Mouse (Mus musculus): Measurements from ENCODE around the gene Galnt10. TPM values are rescaled to one million over a fixed set of nuclear protein-coding genes. Genes with fewer than 3 reads are reported as not detected.

Gene Galnt10
- total RNA-seq, 2 experiments from 2014 or later: 44.5 to 46.2 TPM

DNA sequence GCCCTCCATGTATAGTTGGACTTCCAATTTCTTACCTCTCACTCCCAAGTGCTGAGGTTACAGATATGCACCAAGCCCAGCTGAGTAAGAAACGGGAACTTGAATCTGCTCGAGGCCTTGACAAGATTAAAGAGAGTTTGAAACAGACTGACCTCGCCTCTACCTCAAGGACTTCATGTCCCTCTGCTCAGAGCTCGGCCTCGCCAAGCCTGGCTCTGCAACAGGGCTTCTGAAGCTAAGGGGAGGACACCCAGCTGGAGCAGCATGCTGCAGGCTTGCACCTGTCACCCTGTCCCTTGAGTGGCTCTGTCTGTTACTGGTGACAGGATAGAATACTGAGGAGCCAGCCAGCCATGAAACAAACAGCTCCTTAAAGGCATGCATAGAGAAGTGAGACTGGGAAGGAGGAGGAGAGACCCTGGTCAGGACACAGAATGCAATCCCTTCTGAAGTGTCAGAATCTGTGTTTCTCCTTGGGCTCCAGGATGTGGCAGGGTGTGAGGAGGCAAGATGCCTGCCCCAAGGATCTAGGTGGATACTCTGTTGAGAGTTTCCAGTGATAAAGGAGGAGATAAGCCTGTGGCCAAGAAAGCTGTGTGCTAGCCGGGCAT lies 11.2 kb upstream of the Galnt10 start:
- no peak for DNase-seq (ENCODE audit: low spot score in 2 of 2)

DNA sequence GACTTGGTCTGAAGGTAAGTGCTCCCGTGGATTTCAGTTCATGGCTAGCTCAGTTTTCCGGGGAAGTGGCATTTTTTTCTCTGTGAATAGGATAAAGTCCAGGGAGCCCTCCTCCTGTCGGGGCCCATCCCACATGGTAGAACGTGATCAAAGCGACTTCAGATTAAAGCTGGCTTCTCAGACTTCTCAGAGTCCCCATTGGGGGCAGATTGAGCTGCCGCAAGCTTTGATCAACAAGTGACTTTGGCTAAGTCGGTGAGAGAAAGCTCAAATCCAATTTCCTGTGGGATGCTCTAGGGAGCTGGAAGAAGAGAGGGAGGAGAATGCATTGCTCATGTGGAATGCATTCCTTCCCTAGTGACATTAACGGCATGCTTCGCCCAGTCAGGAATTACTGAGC lies 10.1 kb upstream of the Galnt10 start:
- DNase-seq (ENCODE audit: low spot score in 2 of 2): no peak

DNA sequence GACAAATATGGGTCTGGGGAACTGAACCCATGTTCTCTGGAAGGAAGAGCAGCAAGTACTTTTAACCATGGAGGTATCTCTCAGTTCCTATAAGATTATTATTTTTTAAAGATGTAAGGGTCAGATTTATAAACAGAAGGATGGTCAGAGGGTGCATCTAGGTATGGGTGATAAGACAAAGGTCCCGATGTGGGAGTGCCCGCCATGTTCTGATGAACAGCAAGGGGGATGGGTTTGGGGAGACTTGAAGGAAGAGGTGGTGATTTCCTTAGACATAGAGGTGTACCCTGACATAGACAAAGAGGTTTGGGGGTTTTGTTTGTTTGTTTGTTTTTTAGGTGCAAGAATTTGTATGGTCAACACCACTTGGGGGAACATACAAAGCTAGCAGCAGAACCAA lies 1.6 kb upstream of the Galnt10 start:
- no peak for DNase-seq (ENCODE audit: low spot score in 2 of 2)

DNA sequence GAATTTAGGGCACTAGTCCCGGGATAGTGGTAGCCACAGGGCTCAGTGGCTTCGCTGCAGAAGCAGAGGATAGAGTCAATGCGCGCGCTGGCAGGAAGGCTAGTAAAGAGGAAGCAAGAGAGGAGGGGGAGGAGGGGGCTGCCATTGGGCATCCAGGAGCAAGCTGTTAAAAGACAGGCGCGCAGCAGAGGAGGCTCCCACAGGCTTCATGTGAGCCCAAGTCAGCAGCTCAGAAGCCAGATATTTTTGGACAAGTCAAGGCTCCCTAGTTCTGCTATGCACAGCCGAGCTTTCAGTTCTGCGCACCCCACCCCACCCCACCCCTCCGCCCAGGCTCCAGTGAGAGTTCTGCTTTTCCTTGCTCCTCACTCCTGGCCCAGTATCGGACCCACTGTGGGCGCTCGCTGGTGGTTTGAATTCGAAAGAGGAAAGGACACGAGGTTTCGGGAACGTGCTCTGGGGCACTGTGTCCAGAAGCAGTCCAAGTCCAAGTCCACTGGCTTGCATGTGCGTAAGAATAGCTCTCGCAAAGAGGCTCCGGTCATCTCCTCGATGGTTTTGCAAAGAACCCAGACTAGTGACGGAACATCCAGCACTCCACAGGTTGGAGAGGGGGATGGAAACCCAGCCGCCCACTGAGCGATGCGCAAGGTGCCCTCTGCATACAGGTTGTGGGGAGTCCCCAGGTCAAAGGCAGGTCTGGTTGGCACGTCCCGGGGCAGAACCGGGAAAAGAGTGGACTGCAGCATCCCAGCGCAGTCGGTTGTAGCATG lies 811 bp upstream of the Galnt10 start:
- no peak for DNase-seq (ENCODE audit: low spot score in 2 of 2)

DNA sequence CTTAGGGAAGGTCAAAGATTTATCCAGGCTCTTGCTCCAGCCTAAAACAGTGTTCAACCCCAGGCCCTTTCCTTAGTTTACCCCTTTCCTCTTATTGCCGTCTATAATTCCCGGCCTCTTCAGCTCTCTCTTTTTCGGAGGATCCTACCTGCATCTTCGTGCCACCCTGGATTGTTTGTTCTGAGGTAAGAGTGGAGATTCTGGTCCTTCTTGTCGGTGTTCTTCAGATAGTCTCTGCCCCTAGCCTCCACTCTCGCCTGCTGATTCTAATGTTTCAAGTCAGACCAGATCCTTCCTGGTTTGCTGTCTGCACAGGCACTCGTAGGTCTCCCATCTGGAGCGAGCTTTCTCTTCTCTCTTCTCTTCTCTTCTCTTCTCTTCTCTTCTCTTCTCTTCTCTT lies 605 bp downstream of the Galnt10 start:
- no peak for DNase-seq (ENCODE audit: low spot score in 2 of 2)

DNA sequence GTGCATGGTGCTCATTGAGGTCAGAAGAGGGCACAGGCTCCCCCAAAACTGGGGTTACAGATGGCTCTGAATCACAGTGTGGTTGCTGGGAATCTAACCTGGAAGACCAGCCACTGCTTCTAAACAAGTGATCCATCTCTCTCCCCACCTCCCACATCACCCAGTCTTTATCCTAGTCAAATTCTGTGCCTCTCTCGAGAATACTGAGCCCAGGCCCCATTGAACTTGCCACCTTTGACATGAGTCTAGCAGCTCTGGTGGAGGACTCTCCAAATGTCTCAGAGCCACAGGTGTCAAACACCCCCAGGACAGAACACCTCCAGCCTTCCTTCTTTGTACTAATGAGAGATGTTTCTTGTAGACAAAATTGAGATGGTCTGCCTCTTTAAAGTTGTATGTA lies 1.2 kb downstream of the Galnt10 start:
- no peak for DNase-seq (ENCODE audit: low spot score in 2 of 2)

DNA sequence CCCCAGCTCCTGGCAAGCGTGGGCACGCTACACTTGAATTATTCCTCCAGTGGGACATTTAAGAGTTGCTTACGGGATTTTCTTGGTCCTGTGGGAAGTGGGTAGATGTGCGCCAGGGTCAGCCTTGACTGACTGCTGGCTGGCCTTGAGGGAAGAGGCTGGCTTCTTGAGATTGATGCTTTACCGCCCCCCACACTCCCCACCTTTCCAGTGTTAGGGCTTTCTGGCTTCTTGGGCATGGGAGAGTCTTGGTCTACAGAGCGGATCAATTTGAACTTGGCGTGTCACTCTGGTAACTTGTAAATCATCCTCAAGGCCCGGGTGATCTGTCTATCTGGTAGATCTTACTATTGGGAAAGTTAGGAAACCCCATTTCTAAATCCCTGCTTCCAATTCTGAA lies 1.7 kb downstream of the Galnt10 start:
- no peak for DNase-seq (ENCODE audit: low spot score in 2 of 2)

DNA sequence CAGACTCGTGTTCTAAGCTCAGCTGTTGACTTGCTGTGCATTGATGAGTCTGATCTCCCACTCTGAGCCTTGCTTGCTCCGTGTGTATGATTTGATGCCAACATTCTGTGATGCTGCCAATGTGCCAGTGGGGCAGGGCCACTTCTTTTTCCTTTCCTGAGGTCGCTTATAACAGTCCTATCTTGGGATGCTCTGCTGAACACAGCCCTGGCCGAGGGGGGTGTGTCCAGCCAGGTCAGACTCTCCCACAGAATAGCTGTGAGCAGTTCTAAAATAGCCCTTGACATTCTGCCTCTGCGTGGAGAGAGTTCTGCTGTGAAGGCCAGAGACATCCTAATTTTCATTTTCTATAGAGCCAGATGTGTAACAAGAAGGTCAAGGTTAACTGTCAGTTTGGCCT lies 2.2 kb downstream of the Galnt10 start:
- no peak for DNase-seq (ENCODE audit: low spot score in 2 of 2)

DNA sequence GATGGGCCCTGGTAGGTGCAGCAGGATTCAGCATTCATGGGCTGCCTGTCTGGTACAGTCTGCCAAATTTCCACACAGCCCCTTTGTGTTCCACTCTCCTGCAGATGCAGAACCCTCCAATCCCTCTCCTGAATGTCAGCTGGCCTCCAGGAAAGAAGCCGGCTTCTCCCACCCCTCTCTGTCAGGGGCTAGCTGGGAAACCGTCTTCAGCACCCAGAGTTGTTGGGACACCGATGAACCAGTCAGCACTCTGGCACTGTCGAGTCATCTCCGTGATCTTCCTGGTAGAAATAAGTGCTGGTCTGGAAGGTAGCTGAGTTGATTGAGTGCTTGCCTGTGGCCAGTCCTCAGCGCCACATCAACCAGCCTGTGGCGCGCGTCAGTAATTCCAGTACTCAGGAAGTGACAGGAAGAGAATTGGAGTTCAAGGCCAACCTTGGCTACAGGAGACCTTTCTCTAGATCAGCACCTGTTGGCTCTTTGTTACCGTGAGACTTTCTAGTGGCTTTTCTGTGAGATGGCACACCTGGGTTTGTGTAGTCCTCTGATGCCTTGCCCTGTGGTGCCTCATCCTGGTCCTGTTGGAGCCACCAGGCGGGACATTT lies 3.1 kb downstream of the Galnt10 start:
- no peak for DNase-seq (ENCODE audit: low spot score in 2 of 2)

DNA sequence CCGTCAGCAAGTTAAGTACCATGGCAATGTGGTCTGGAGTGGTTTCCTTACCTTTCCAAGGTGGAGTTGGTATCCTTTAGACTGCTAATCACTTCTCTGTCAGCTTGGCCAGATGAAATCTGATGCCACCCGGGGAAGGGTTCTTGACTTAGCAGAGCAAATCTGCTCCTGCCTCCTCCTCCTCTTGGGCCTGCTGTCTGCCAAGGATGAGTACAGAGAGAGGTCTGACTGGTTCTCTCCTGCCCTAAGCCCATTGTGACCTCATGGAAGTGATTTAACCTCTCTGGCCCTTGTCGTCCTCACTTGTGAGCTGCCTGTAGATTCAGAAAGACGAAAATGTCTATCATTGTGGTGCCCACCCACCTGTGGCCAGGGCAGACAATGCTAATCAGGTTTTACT lies 4.0 kb downstream of the Galnt10 start:
- no peak for DNase-seq (ENCODE audit: low spot score in 2 of 2)

DNA sequence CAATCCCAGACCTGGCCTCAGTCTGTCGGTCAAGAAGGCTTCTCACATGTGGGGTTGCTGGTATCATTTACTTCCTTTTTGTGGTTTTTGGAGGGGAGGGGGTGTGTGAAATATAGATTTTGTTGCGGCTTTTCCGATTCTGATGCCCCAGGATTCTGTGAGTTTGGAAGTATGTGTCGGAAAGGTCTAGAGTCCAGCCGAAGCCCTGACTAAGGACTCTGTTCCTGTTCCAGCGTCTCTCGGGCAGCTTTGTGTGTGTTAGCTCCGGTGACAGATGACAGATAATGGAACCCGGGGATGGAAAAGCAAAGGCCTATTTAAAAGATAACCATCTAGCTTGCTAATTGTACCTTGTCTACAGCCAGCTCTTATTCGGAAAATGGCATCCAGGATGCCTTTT lies 4.4 kb downstream of the Galnt10 start:
- DNase-seq (ENCODE audit: low spot score in 2 of 2): no peak

DNA sequence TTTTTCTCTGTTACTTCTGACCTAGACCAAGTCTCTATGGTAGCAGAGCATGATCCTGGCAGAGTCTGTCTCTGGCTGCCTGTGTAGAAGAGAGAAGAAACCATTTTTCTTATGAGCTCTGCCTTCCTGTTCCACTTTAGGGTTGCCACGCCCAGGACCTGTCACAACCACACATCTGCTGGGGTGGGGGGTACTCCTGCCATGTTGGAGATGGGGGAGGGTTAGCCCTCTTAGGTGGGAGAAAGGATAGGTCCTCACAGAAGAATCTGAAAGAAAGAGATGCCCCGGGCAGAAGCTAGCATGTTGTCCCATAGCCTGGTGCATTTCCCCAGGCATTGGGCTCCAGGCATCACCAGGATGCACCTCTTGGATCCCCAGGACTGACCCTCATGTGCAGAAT lies 5.6 kb downstream of the Galnt10 start:
- no peak for DNase-seq (ENCODE audit: low spot score in 2 of 2)

DNA sequence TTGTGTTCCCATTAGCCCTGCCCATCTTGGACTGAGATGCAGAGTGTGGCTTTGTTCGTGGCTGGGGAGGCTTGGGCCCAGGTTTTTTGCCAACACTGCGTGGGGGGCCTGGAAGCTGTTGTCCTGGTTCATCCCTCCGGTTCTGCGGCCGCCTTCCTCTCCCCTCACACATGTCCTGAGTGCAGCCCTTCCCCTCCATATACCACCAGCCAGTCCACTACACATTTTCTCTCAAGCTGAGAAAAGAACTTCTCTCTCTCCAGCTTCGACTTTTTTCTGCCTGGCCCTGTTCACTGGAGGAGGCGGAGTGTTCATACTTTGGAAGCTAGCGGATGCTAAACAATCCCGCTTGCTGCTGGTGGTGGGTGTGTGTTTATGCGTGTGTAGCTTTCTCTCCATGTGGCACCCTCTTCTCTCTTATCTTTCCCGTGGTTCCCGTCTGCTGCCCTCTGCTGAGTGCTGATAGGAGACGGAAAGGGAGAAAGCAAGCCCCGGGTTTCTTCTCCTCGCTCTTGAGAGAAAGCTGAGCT lies 6.1 kb downstream of the Galnt10 start:
- DNase-seq (ENCODE audit: low spot score in 2 of 2): no peak

DNA sequence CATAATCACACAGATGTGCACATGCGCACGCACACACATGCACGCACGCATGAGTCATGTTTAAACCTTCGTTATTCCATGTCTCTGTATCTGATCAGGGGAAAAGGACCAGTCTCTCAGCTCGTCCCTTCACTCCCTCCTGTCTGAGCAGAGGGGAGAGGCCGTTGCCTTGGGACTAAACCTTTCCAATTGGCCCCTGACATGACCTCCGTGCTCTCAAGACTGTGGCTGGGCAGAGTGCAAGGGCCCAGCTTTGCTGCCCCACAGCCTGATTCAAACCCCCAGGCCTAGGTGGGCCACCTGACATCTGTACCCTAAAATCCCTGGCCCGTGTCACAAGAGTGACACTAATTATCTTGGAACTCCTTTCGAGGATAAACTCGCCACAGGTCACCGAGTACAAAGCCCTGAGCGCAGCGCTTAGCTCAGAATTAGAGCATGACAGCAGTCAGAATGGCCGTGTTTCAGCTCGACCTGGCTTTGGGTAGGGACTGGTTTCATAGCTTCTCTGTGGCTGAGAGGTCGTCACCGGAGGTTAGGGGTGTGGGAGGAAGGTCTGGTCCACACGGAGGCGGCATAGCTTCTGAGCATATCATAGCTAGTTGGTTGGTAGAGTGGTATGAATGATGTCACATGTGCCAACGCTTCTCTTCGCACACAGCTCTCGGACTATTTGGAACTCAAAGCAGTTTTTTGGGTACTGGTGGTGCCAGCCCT lies 7.1 kb downstream of the Galnt10 start:
- DNase-seq (ENCODE audit: low spot score in 2 of 2): no peak

DNA sequence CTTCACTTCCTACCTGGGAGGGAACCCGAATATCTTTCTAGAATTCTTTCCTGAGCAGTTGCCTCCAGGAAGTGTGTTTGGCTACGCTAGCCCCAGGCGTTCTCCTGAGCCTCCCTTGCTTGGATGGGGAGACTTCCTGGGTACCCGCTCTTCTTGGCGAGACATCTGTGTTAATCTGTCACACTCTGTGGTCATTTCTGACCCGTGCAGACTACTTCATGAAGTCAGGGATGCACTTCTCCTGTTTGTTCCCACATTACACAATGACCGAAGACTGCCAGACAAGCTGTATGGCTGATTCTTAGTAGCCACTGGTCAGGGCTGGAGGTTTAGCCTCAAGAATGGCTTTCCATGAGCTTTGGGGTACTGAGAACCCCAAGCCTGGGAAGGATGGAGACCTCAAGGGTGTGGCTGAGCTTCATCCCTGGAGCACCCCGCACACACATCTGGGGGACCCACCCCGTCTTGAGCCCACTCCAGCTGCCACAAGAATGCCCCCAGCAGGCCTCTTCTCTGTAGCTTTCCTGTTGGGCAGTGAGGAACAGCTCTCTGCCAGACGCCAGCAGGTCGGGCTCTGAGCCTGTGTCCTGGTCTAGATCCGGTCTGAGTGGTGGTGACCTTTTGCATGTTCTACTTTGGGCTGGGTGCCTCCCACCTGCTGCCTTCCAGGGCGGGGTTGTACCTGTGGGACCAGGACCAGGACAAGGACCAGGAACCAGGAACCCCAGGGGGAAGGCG lies 7.8 kb downstream of the Galnt10 start:
- DNase-seq (ENCODE audit: low spot score in 2 of 2): no peak

DNA sequence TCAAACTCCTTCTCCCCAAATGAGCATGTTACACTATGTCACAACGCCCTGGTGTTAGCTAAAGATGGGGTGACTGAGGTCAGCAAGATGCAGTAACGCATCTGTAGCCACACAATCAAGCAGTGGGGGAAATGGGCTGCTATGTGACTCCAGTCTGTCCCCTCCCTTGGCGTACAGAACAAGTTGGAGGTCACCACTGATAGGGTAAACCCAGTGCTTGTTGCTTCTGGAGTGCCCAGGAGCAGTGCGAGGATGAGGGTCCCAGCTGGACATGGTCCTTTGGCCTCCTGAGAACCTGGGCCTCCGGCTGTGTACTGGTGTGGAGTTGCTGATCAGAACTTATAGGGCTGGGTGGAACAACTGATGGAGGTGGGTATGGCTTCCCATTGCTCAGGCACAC lies 8.6 kb downstream of the Galnt10 start:
- no peak for DNase-seq (ENCODE audit: low spot score in 2 of 2)

DNA sequence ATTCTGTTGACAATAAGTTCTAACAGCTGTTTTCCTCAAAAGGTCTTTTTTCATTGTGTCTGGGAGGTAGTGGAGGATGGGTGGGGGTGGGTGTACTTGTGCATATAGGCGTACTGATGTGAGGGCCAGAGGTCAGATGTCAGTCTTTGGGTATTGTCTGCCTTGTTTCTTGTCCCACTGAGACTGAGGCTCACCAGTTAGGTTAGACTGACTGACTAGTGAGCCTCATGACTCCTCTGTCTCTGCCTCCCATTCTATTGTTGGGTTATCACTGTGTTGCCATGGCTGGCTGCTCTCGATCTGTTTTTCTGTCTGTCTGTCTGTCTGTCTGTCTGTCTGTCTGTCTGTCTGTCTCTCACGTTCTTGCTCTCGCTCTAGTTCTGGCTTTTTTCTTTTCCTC lies 9.1 kb downstream of the Galnt10 start:
- DNase-seq (ENCODE audit: low spot score in 2 of 2): no peak

DNA sequence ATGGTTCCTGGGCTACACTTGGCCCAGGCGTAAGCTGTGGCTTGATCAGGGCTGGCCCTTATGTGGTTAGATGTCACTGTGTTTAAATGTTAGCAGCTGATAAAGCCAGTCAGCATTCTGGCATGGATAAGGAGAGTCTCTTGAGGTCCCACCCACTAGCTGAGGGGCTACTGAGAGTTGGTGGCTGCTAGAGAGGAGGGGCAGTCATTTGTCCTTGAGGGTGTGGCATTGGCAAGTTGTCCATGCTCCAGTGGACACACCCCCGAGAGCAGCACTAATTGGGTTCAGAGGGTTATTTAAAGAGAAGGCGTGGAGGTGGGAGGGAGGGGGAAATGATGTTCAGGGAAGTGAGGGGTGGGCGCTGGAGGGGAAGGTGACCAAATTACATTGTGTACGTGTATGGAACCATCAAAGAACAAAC lies 9.7 kb downstream of the Galnt10 start:
- DNase-seq (ENCODE audit: low spot score in 2 of 2): no peak

DNA sequence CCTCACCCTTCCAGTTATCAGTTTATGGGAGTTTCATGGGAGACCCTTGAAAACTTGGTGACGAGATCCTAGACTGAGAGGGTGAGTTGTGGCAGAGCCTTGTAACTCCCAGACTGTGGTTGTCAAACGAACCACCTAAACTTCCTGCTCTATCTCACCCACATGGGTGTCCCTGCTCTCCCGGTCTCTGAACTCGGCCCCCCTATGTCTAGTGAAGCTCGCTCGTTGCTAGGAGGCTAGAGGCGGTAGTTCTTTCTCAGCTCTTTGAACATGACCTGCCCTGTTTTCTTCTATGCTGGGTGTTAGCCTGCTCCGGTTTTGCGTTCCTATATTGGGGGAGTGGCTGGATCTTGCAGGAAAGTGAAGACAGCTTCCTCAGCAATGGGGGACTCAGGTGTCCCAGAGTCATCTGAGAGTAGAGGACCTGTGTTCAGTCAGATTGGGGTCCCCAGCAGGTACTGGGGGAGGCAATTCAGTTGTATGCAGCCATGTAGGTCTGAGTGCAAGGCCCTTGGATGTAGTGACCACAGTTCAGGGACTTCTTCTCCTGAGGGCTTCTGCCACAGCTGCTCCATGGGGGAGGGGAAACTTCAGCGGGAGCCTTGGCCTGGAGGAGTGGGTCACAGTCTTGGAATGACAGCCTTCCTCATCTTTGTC lies 10.6 kb downstream of the Galnt10 start:
- no peak for DNase-seq (ENCODE audit: low spot score in 2 of 2)

DNA sequence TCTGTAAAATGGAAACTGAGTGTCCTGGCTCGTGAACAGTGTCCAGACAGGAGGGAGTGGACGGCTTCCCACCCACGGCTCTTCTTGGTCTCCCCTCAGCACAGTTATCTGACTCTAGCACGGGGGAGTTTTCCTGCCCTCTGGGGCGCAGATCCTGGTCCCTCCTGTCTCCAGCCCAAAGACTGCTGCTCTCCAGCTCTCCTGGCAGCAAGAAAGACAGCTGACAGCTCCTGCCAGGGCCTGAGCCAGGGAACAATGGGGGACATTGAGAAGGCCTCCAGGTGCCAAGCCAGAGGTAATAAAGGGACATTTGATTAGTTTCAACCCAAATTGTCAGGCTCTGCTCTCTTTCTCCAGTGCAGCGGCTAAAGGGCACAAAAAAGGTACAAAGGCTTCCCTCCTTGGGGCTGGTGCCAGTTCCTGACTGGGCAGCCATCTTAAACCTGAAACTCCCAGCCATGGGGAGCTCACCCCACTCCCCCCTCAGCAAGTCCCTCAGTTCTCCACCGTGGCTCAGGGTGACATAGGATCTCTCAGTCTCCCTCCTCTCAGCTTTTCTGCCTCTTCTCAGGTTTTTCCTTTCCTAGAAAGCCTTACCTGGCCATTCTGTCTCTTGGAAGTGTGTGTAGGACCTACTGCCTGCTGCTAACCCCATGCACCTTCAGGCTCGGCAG lies 11.5 kb downstream of the Galnt10 start:
- DNase-seq (ENCODE audit: low spot score in 2 of 2): no peak
